Mouse (Mus musculus): Measurements from ENCODE around the gene Vav1. TPM values are rescaled to one million over a fixed set of nuclear protein-coding genes. Genes with fewer than 3 reads are reported as not detected.

Vav1 gene
- polyA plus RNA-seq, 1 experiment from 2014 or later: 1.6 TPM

- Histone ChIP-seq H3K27ac (ENCODE audit: poor library complexity, severe bottlenecking) (no peak overlapping the region), H3K4me2 (no peak overlapping the region), H3K9ac (no peak overlapping the region), H3K4me3 (no peak overlapping the region), H3K9me3 (replicated peaks) (peaks cover 6% of the 10 kb centered on the region), H3K27me3 (replicated peaks) (no peaks in the 10 kb centered on the region), H3K4me1 (replicated peaks) (no peaks in the 10 kb centered on the region), H3K36me3 (no peaks in the 10 kb centered on the region)
- 85% methylated on average over 10 of the region's 10 CpGs for WGBS
- no peak for ATAC-seq (ENCODE audit: insufficient number of reproducible peaks, low FRiP score)
Observed at GRCm38 (mm10) chr17:57337996-57338395, 59.1 kb downstream of the Vav1 start.

GRCm38 (mm10) chr17:57339298-57339697 is 60.4 kb downstream of the Vav1 start:
- Histone ChIP-seq H3K9me3 (replicated peaks) (peaks cover 9% of the 10 kb centered on the region), H3K9ac (no peak overlapping the region), H3K36me3 (no peaks in the 10 kb centered on the region), H3K4me2 (no peak overlapping the region), H3K4me3 (no peak overlapping the region), H3K4me1 (replicated peaks) (no peaks in the 10 kb centered on the region), H3K27me3 (replicated peaks) (no peaks in the 10 kb centered on the region), H3K27ac (ENCODE audit: poor library complexity, severe bottlenecking) (no peak overlapping the region)
- whole genome bisulfite sequencing: 67% methylated on average over 9 of the region's 9 CpGs
- ATAC-seq (ENCODE audit: insufficient number of reproducible peaks, low FRiP score): no peak

DNA sequence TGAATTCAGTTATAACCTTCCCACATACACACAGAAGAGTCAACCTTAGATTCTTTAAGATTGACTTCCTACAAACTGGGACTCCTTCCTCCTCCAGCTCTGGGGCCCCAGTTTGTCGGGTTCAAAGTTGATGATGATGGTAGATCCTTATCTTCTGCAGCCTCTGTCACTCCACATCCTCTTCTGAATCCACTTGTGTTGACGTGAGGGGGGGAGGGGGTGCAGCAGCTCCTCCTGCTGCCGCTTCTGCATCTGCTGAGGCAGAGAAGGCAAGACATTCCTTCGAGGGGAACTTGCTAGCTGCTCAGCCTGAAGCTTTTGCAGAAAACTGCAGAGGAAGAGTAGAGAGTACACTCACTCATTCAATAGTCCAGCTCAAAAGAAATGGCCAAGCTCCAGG is 62.7 kb downstream of the Vav1 start:
- Histone ChIP-seq H3K9me3 (replicated peaks) (peaks cover 9% of the 10 kb centered on the region), H3K9ac (no peak overlapping the region), H3K36me3 (no peaks in the 10 kb centered on the region), H3K4me3 (no peak overlapping the region), H3K4me1 (replicated peaks) (no peaks in the 10 kb centered on the region), H3K4me2 (no peak overlapping the region), H3K27me3 (replicated peaks) (no peaks in the 10 kb centered on the region), H3K27ac (ENCODE audit: poor library complexity, severe bottlenecking) (no peak overlapping the region)
- WGBS: 66% methylated on average over 4 of the region's 4 CpGs
- no peak for ATAC-seq (ENCODE audit: insufficient number of reproducible peaks, low FRiP score)

DNA sequence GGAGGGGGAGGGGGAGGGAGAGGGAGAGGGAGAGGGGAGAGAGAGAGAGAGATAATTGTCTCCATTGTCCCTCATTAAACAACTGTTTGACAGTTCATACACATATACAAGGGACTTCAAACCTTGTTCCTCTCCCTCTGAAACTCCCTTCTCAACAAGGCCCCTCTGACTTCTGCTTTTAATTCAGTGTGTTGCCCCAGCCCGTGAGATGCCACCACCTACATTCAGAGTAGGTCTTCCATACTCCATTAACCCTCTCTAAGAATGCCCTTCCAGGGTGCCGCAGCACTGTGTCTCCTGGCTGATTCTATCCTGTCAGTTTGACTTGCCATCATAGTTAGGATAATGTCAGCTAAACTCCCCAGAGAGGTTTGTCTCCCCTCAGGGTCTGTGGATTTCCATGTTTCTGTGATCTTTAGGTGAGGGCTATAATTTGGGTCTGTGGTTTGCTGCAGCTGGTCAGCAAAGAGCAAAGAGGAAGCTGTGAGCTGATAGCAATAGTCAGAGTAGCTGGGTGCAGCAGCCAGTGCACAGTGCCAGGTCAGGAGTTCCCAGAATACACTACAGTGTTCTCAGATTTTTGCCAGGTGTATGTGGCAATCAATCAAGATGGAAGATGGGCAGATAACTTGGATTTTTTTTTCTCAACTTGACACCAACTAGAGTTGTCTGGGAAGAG is 65.3 kb downstream of the Vav1 start:
- Histone ChIP-seq H3K27me3 (replicated peaks) (no peaks in the 10 kb centered on the region), H3K27ac (ENCODE audit: poor library complexity, severe bottlenecking) (no peak overlapping the region), H3K9ac (no peak overlapping the region), H3K4me3 (no peak overlapping the region), H3K36me3 (no peaks in the 10 kb centered on the region), H3K9me3 (replicated peaks) (peaks cover 9% of the 10 kb centered on the region), H3K4me1 (replicated peaks) (no peaks in the 10 kb centered on the region), H3K4me2 (no peak overlapping the region)
- 60% methylated on average over 2 of the region's 2 CpGs for WGBS
- no peak for ATAC-seq (ENCODE audit: insufficient number of reproducible peaks, low FRiP score)

- H3K4me2 ChIP-seq: no peak overlapping the region
- H3K9ac ChIP-seq: no peak overlapping the region
- no peaks in the 10 kb centered on the region for H3K4me1 ChIP-seq (replicated peaks)
- no peaks in the 10 kb centered on the region for H3K36me3 ChIP-seq
- no peak overlapping the region for H3K27ac ChIP-seq (ENCODE audit: poor library complexity, severe bottlenecking)
- WGBS: 52% methylated on average over 6 of the region's 6 CpGs
- peaks cover 4% of the 10 kb centered on the region for H3K9me3 ChIP-seq (replicated peaks)
- H3K4me3 ChIP-seq: no peak overlapping the region
- no peaks in the 10 kb centered on the region for H3K27me3 ChIP-seq (replicated peaks)
- ATAC-seq (ENCODE audit: insufficient number of reproducible peaks, low FRiP score): no peak
Observed at GRCm38 (mm10) chr17:57347017-57347416, 68.1 kb downstream of the Vav1 start.

GRCm38 (mm10) chr17:57347781-57348180 is 68.9 kb downstream of the Vav1 start:
- H3K9ac ChIP-seq: no peak overlapping the region
- H3K36me3 ChIP-seq: no peaks in the 10 kb centered on the region
- H3K27ac ChIP-seq (ENCODE audit: poor library complexity, severe bottlenecking): no peak overlapping the region
- H3K4me3 ChIP-seq: no peak overlapping the region
- WGBS: 76% methylated on average over 2 of the region's 2 CpGs
- H3K4me2 ChIP-seq: no peak overlapping the region
- peaks cover 3% of the 10 kb centered on the region for H3K9me3 ChIP-seq (replicated peaks)
- ATAC-seq (ENCODE audit: insufficient number of reproducible peaks, low FRiP score): no peak
- no peaks in the 10 kb centered on the region for H3K27me3 ChIP-seq (replicated peaks)
- no peaks in the 10 kb centered on the region for H3K4me1 ChIP-seq (replicated peaks)

GRCm38 (mm10) chr17:57349067-57349466 is 70.2 kb downstream of the Vav1 start:
- ATAC-seq (ENCODE audit: insufficient number of reproducible peaks, low FRiP score): no peak
- H3K9me3 ChIP-seq (replicated peaks): no peaks in the 10 kb centered on the region
- no peaks in the 10 kb centered on the region for H3K4me1 ChIP-seq (replicated peaks)
- H3K36me3 ChIP-seq: no peaks in the 10 kb centered on the region
- H3K9ac ChIP-seq: no peak overlapping the region
- H3K4me2 ChIP-seq: no peak overlapping the region
- no peaks in the 10 kb centered on the region for H3K27me3 ChIP-seq (replicated peaks)
- WGBS: 67% methylated on average over 5 of the region's 5 CpGs
- no peak overlapping the region for H3K4me3 ChIP-seq
- H3K27ac ChIP-seq (ENCODE audit: poor library complexity, severe bottlenecking): no peak overlapping the region

GRCm38 (mm10) chr17:57350212-57350611 is 71.3 kb downstream of the Vav1 start:
- H3K36me3 ChIP-seq: no peaks in the 10 kb centered on the region
- H3K27ac ChIP-seq (ENCODE audit: poor library complexity, severe bottlenecking): no peak overlapping the region
- no peak overlapping the region for H3K9ac ChIP-seq
- H3K9me3 ChIP-seq (replicated peaks): no peaks in the 10 kb centered on the region
- WGBS: 84% methylated on average over 5 of the region's 5 CpGs
- no peaks in the 10 kb centered on the region for H3K4me1 ChIP-seq (replicated peaks)
- H3K27me3 ChIP-seq (replicated peaks): no peaks in the 10 kb centered on the region
- no peak overlapping the region for H3K4me2 ChIP-seq
- ATAC-seq (ENCODE audit: insufficient number of reproducible peaks, low FRiP score): no peak
- no peak overlapping the region for H3K4me3 ChIP-seq

DNA sequence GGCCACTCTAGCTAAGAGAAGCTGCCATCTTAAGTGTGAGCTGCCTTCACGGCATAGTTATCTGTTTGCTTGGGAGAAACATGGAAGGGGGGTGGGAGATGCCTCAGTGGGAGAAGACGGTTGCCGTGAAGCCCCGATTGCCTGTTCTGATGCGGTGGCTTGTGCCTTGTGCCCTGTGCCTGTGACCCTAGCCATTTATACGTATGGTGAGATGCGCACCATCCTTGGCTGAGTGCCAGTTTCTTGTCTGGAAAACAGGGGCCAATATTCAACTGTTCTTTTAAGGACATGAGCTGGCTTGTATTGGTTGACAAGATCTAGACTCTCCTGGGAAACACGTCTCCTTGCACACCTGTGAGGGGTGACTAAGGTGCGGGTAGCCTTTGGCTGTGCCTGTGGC is 72.2 kb downstream of the Vav1 start:
- H3K27ac ChIP-seq (ENCODE audit: poor library complexity, severe bottlenecking): no peak overlapping the region
- no peak overlapping the region for H3K9ac ChIP-seq
- no peaks in the 10 kb centered on the region for H3K27me3 ChIP-seq (replicated peaks)
- H3K4me1 ChIP-seq (replicated peaks): no peaks in the 10 kb centered on the region
- H3K4me3 ChIP-seq: no peak overlapping the region
- 87% methylated on average over 9 of the region's 9 CpGs for WGBS
- ATAC-seq (ENCODE audit: insufficient number of reproducible peaks, low FRiP score): no peak; the same call in 1 of the 2 replicates
- H3K9me3 ChIP-seq (replicated peaks): no peaks in the 10 kb centered on the region
- no peak overlapping the region for H3K4me2 ChIP-seq
- H3K36me3 ChIP-seq: no peaks in the 10 kb centered on the region

DNA sequence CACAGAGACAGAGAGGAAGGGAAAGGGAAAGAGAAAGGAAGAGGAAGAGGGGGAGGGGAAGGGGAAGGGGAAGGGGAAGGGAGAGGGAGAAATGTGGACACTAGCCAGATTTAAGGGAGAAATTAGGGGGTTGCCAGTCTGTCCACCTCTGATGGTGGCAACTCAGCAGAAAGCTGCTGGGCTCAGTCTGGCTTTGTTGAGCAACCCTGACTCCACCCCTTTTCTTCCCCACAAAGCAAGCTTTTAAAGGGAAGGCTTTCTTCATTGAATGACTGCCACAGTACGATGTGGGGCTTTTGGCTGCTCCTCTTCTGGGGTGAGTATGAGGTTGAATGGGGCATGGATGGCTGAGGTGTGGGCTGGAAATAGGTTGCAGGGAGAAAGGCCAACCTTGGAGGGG is 79.5 kb downstream of the Vav1 start, which contains the start of gene Adgre1:
Gene Adgre1, plus strand, starts transcription at position 251 of the 400 bp plus-strand sequence.
- no peak within 1 kb of the TSS for H3K4me2 ChIP-seq
- no peak within 1 kb of the TSS for H3K9ac ChIP-seq
- no peak; the same call in 1 of the 2 replicates for ATAC-seq (ENCODE audit: insufficient number of reproducible peaks, low FRiP score)
- no peak within 1 kb of the TSS for H3K4me3 ChIP-seq
- no peak within 1 kb of the TSS for H3K27ac ChIP-seq (ENCODE audit: poor library complexity, severe bottlenecking)
- no peaks in the 10 kb centered on the region for H3K4me1 ChIP-seq (replicated peaks)
- WGBS: 38% methylated on average over 1 of the region's 1 CpGs
- no peaks in the 10 kb centered on the region for H3K36me3 ChIP-seq
- H3K27me3 ChIP-seq (replicated peaks): no peaks in the 10 kb centered on the region
- no peaks in the 10 kb centered on the region for H3K9me3 ChIP-seq (replicated peaks)

- WGBS: 72% methylated on average over 11 of the region's 11 CpGs
- no peak overlapping the region for H3K27ac ChIP-seq (ENCODE audit: poor library complexity, severe bottlenecking)
- H3K4me3 ChIP-seq: no peak overlapping the region
- H3K4me2 ChIP-seq: no peak overlapping the region
- H3K9me3 ChIP-seq (replicated peaks): no peaks in the 10 kb centered on the region
- H3K27me3 ChIP-seq (replicated peaks): no peaks in the 10 kb centered on the region
- no peaks in the 10 kb centered on the region for H3K36me3 ChIP-seq
- H3K9ac ChIP-seq: no peak overlapping the region
- no peak for ATAC-seq (ENCODE audit: insufficient number of reproducible peaks, low FRiP score)
- H3K4me1 ChIP-seq (replicated peaks): no peaks in the 10 kb centered on the region
Observed at GRCm38 (mm10) chr17:57359485-57360241, 80.8 kb downstream of the Vav1 start.
